Mouse (Mus musculus) lung, postnatal 0 days (tissue): ENCODE measurements around the gene Slc35f6. TPM values are rescaled to one million over a fixed set of nuclear protein-coding genes. Genes with fewer than 3 reads are reported as not detected.

ENCODE experiments used
- ATAC-seq: fragments of 200-750 bp; cut with Nextera tagmentation; 2 replicates; pipeline ENCODE4 v1.8.0; 2017; ENCODE audit warnings: moderate library complexity
- DNase-seq: peaks from one replicate; pipeline ENCODE4 v3.0.0-alpha.2; 2016; ENCODE audit warnings: low spot score
- H3K27ac ChIP-seq: fragments of 300-500 bp; sonication (generic); 2 replicates; pipeline ENCODE4 v1.5.1; 2014; ENCODE audit warnings: antibody characterized with exemption, mild to moderate bottlenecking, low read length, mixed read lengths
- H3K27me3 ChIP-seq: fragments of 300-500 bp; sonication (generic); replicated peaks from 2 replicates; pipeline ENCODE4 v1.6.1; 2014; ENCODE audit warnings: low read length, mixed read lengths; ENCODE audit not compliant: insufficient read depth
- H3K36me3 ChIP-seq: fragments of 300-500 bp; sonication (generic); 2 replicates; pipeline ENCODE4 v1.6.1; 2014; ENCODE audit warnings: low read length, mixed read lengths; ENCODE audit not compliant: insufficient read depth
- H3K4me1 ChIP-seq: fragments of 300-500 bp; sonication (generic); 2 replicates; pipeline ENCODE4 v1.6.1; 2014; ENCODE audit warnings: antibody characterized with exemption, low read depth, low read length, mixed read lengths; ENCODE audit not compliant: insufficient read depth
- H3K4me2 ChIP-seq: fragments of 300-500 bp; sonication (generic); replicated peaks from 2 replicates; pipeline ENCODE4 v1.6.1; 2014; ENCODE audit warnings: low read depth, mild to moderate bottlenecking, low read length, moderate library complexity, mixed read lengths
- H3K4me3 ChIP-seq: fragments of 300-500 bp; sonication (generic); 2 replicates; pipeline ENCODE4 v1.5.1; 2014; ENCODE audit warnings: low read depth, low read length
- H3K9ac ChIP-seq: fragments of 300-500 bp; sonication (generic); replicated peaks from 2 replicates; pipeline ENCODE4 v1.6.1; 2014; ENCODE audit warnings: low read depth, mild to moderate bottlenecking
- H3K9me3 ChIP-seq: fragments of 300-500 bp; sonication (generic); 2 replicates; pipeline ENCODE4 v1.6.1; 2016; ENCODE audit warnings: low read length, mixed read lengths
- CTCF ChIP-seq: IDR thresholded peaks from 2 replicates; pipeline ENCODE4 v1.5.1; 2016; ENCODE audit warnings: antibody characterized with exemption, mild to moderate bottlenecking
- EP300 ChIP-seq: IDR thresholded peaks from 2 replicates; pipeline ENCODE4 v1.6.1; 2016; ENCODE audit warnings: antibody characterized with exemption, mild to moderate bottlenecking, control low read depth
- WGBS: fragments of 180-500 bp; shearing (Covaris S2); extraction: QIAGEN DNeasy Blood & Tissue Kit; methylation state at CpG from one replicate; pipeline ENCODE4 v1.1.7; 2014; 5-methylcytosine and 5-hydroxymethylcytosine counted together
- polyA plus RNA-seq: library from polyadenylated mRNA; unstranded; fragments of >200 nt; fragmentation: Nextera tagmentation; extraction: Ambion mirVana; gene quantifications from 2 replicates; pipeline ENCODE4 v1.2.1, GENCODE M21; 2015

Gene Slc35f6
- polyA plus RNA-seq, 1 experiment from 2014 or later, result 34.5 TPM

- ATAC-seq, result no peak
Observed at GRCm38 (mm10) chr5:30626331-30627105, 21.2 kb upstream of the Slc35f6 start.

GRCm38 (mm10) chr5:30628511-30628910 is 19.2 kb upstream of the Slc35f6 start:
- ATAC-seq (no peak), DNase-seq (no peak)
- WGBS, result 71% methylated on average over 3 of the region's 3 CpGs
- Histone ChIP-seq H3K36me3 (no peaks in the 10 kb centered on the region), H3K4me1 (no peaks in the 10 kb centered on the region), H3K4me3 (no peak overlapping the region), H3K4me2 (no peak overlapping the region), H3K27me3 (no peaks in the 10 kb centered on the region), H3K9ac (no peak overlapping the region), H3K9me3 (no peaks in the 10 kb centered on the region), H3K27ac (no peak overlapping the region)
- TF ChIP-seq EP300 (no peak), CTCF (no peak)

More at GRCm38 (mm10) chr5:30626331-30627105, 21.2 kb upstream of the Slc35f6 start:
- no peaks in the 10 kb centered on the region for H3K36me3 ChIP-seq
- H3K9me3 ChIP-seq, result no peaks in the 10 kb centered on the region
- no peak for TF ChIP-seq EP300
- no peak for TF ChIP-seq CTCF
- no peak overlapping the region for H3K9ac ChIP-seq
- DNase-seq, result no peak
- H3K27ac ChIP-seq, result no peak overlapping the region
- H3K27me3 ChIP-seq, result peaks cover 12% of the 10 kb centered on the region; the same call in 1 of the 2 replicates
- 81% methylated on average over 8 of the region's 8 CpGs for WGBS
- no peak overlapping the region for H3K4me3 ChIP-seq
- no peak overlapping the region for H3K4me2 ChIP-seq
- H3K4me1 ChIP-seq, result peaks cover 7% of the 10 kb centered on the region; the same call in 1 of the 2 replicates

- H3K4me3 ChIP-seq, result no peak overlapping the region
- no peaks in the 10 kb centered on the region for H3K4me1 ChIP-seq
- TF ChIP-seq EP300 (no peak), CTCF (no peak)
- 75% methylated on average over 6 of the region's 6 CpGs for WGBS
- H3K27ac ChIP-seq, result no peak overlapping the region
- ATAC-seq, result no peak
- DNase-seq, result no peak
- no peak overlapping the region for H3K9ac ChIP-seq
- no peak overlapping the region for H3K4me2 ChIP-seq
- H3K9me3 ChIP-seq, result no peaks in the 10 kb centered on the region
- H3K27me3 ChIP-seq, result no peaks in the 10 kb centered on the region
- H3K36me3 ChIP-seq, result no peaks in the 10 kb centered on the region
Observed at GRCm38 (mm10) chr5:30630401-30630800, 17.3 kb upstream of the Slc35f6 start.

- no peak overlapping the region for H3K4me3 ChIP-seq
- no peaks in the 10 kb centered on the region for H3K27me3 ChIP-seq
- no peaks in the 10 kb centered on the region for H3K4me1 ChIP-seq
- H3K27ac ChIP-seq, result no peak overlapping the region
- H3K36me3 ChIP-seq, result no peaks in the 10 kb centered on the region
- TF ChIP-seq EP300, result no peak
- TF ChIP-seq CTCF, result no peak
- WGBS, result 61% methylated on average over 1 of the region's 1 CpGs
- H3K9ac ChIP-seq, result no peak overlapping the region
- ATAC-seq (no peak), DNase-seq (no peak)
- no peak overlapping the region for H3K4me2 ChIP-seq
- no peaks in the 10 kb centered on the region for H3K9me3 ChIP-seq
Observed at GRCm38 (mm10) chr5:30632134-30632533, 15.6 kb upstream of the Slc35f6 start.

- no peak for ATAC-seq
- H3K36me3 ChIP-seq, result no peaks in the 10 kb centered on the region
- no peak overlapping the region for H3K4me2 ChIP-seq
- no peak for TF ChIP-seq EP300
- no peak for TF ChIP-seq CTCF
- H3K27me3 ChIP-seq, result no peaks in the 10 kb centered on the region
- no peaks in the 10 kb centered on the region for H3K4me1 ChIP-seq
- no peak overlapping the region for H3K9ac ChIP-seq
- WGBS, result 22% methylated on average over 7 of the region's 7 CpGs
- no peaks in the 10 kb centered on the region for H3K9me3 ChIP-seq
- DNase-seq, result no peak
- H3K4me3 ChIP-seq, result no peak overlapping the region
- H3K27ac ChIP-seq, result no peak overlapping the region
Observed at GRCm38 (mm10) chr5:30636994-30637393, 10.7 kb upstream of the Slc35f6 start.

- ATAC-seq (peak; percentile 85), DNase-seq (peak; percentile 87)
- Histone ChIP-seq H3K27ac (no peak overlapping the region), H3K4me1 (no peaks in the 10 kb centered on the region), H3K4me3 (no peak overlapping the region), H3K36me3 (no peaks in the 10 kb centered on the region), H3K27me3 (no peaks in the 10 kb centered on the region), H3K4me2 (no peak overlapping the region), H3K9ac (no peak overlapping the region), H3K9me3 (no peaks in the 10 kb centered on the region)
- peak; percentile 98 for TF ChIP-seq CTCF
- no peak for TF ChIP-seq EP300
- under 1% methylated on average over 6 of the region's 6 CpGs for WGBS
Observed at GRCm38 (mm10) chr5:30638041-30638440, 9.7 kb upstream of the Slc35f6 start.
